Mouse (Mus musculus) intestine, embryonic 15.5 days (tissue): ENCODE data around the gene Sptbn4. TPM values are rescaled to one million over a fixed set of nuclear protein-coding genes. Genes with fewer than 3 reads are reported as not detected.

ENCODE experiments used
- ATAC-seq: fragments of 200-750 bp; cut with Nextera tagmentation; 2 replicates; pipeline ENCODE4 v1.8.0; 2017; ENCODE audit warnings: moderate TSS enrichment, moderate library complexity
- H3K27ac ChIP-seq: fragments of 300-500 bp; sonication (generic); 2 replicates; pipeline ENCODE4 v1.5.1; 2015; ENCODE audit warnings: mild to moderate bottlenecking, inconsistent platforms
- H3K27me3 ChIP-seq: fragments of 300-500 bp; sonication (generic); replicated peaks from 2 replicates; pipeline ENCODE4 v1.6.1; 2015; ENCODE audit warnings: inconsistent platforms
- H3K36me3 ChIP-seq: fragments of 300-500 bp; sonication (generic); 2 replicates; pipeline ENCODE4 v1.6.1; 2015; ENCODE audit warnings: inconsistent platforms
- H3K4me1 ChIP-seq: fragments of 300-500 bp; sonication (generic); replicated peaks from 2 replicates; pipeline ENCODE4 v1.6.1; 2015; ENCODE audit warnings: inconsistent platforms
- H3K4me2 ChIP-seq: fragments of 300-500 bp; sonication (generic); replicated peaks from 2 replicates; pipeline ENCODE4 v1.6.1; 2015; ENCODE audit warnings: mild to moderate bottlenecking, inconsistent platforms
- H3K4me3 ChIP-seq: fragments of 300-500 bp; sonication (generic); replicated peaks from 2 replicates; pipeline ENCODE4 v1.5.1; 2015; ENCODE audit warnings: inconsistent platforms
- H3K9ac ChIP-seq: fragments of 300-500 bp; sonication (generic); 2 replicates; pipeline ENCODE4 v1.6.1; 2015; ENCODE audit warnings: inconsistent platforms
- H3K9me3 ChIP-seq: fragments of 300-500 bp; sonication (generic); 2 replicates; pipeline ENCODE4 v1.6.1; 2016; ENCODE audit warnings: inconsistent platforms
- WGBS: fragments of 180-500 bp; shearing (Covaris S2); methylation state at CpG from one replicate; pipeline ENCODE4 v1.1.7; 2015; 5-methylcytosine and 5-hydroxymethylcytosine counted together
- polyA plus RNA-seq: library from polyadenylated mRNA; unstranded; fragments of >200 nt; fragmentation: Nextera tagmentation; extraction: Ambion mirVana; gene quantifications from 2 replicates; pipeline ENCODE4 v1.2.1, GENCODE M21; 2015

Sptbn4 gene
- polyA plus RNA-seq, 1 experiment from 2014 or later = 0.33 TPM

- no peak overlapping the region for H3K4me2 ChIP-seq
- H3K27ac ChIP-seq = no peak overlapping the region
- peaks cover 7% of the 10 kb centered on the region; the same call in 1 of the 2 replicates for H3K36me3 ChIP-seq
- no peaks in the 10 kb centered on the region for H3K9me3 ChIP-seq
- H3K4me3 ChIP-seq = no peak overlapping the region
- H3K27me3 ChIP-seq = peaks cover 25% of the 10 kb centered on the region
- H3K9ac ChIP-seq = no peak overlapping the region
- WGBS = 57% methylated on average over 20 of the region's 20 CpGs
- H3K4me1 ChIP-seq = peaks cover 25% of the 10 kb centered on the region
- no peak for ATAC-seq
These were observed 122.6 kb downstream of the Sptbn4 start for GRCm38 (mm10) chr7:27324928-27325327.

GRCm38 (mm10) chr7:27324161-27324560 is 123.3 kb downstream of the Sptbn4 start:
- WGBS = 95% methylated on average over 11 of the region's 11 CpGs
- peaks cover 7% of the 10 kb centered on the region; the same call in 1 of the 2 replicates for H3K36me3 ChIP-seq

GRCm38 (mm10) chr7:27323001-27323400 is 124.5 kb downstream of the Sptbn4 start:
- Histone ChIP-seq H3K36me3 (peaks cover 7% of the 10 kb centered on the region; the same call in 1 of the 2 replicates), H3K4me1 (peaks cover 12% of the 10 kb centered on the region), H3K27ac (no peak overlapping the region), H3K9ac (no peak overlapping the region), H3K9me3 (no peaks in the 10 kb centered on the region), H3K27me3 (peaks cover 20% of the 10 kb centered on the region), H3K4me2 (no peak overlapping the region), H3K4me3 (no peak overlapping the region)
- WGBS = 94% methylated on average over 5 of the region's 5 CpGs
- ATAC-seq = no peak

More at GRCm38 (mm10) chr7:27324161-27324560, 123.3 kb downstream of the Sptbn4 start:
- no peak overlapping the region for H3K4me2 ChIP-seq
- H3K27ac ChIP-seq = no peak overlapping the region
- peaks cover 17% of the 10 kb centered on the region for H3K4me1 ChIP-seq
- no peaks in the 10 kb centered on the region for H3K9me3 ChIP-seq
- no peak for ATAC-seq
- H3K4me3 ChIP-seq = no peak overlapping the region
- H3K9ac ChIP-seq = no peak overlapping the region
- H3K27me3 ChIP-seq = peaks cover 25% of the 10 kb centered on the region

- Histone ChIP-seq H3K27ac (no peak overlapping the region), H3K9ac (no peak overlapping the region), H3K4me3 (no peak overlapping the region), H3K36me3 (peaks cover 7% of the 10 kb centered on the region; the same call in 1 of the 2 replicates), H3K27me3 (peaks cover 15% of the 10 kb centered on the region), H3K4me1 (peaks cover 12% of the 10 kb centered on the region), H3K9me3 (no peaks in the 10 kb centered on the region), H3K4me2 (0 out of 2 replicates have a peak overlapping the region, but pooled peaks have one; percentile 9)
- WGBS = 32% methylated on average over 13 of the region's 13 CpGs
- ATAC-seq = no peak
These were observed 125.2 kb downstream of the Sptbn4 start for GRCm38 (mm10) chr7:27322291-27322690.

- 92% methylated on average over 22 of the region's 22 CpGs for WGBS
- ATAC-seq = no peak
- peaks cover 9% of the 10 kb centered on the region; the same call in 1 of the 2 replicates for H3K36me3 ChIP-seq
These were observed 128.1 kb downstream of the Sptbn4 start for GRCm38 (mm10) chr7:27319411-27319810.

GRCm38 (mm10) chr7:27315958-27316357 is 131.5 kb downstream of the Sptbn4 start:
- Histone ChIP-seq H3K9ac (no peak overlapping the region), H3K36me3 (peaks cover 11% of the 10 kb centered on the region; the same call in 1 of the 2 replicates), H3K27ac (no peak overlapping the region), H3K9me3 (no peaks in the 10 kb centered on the region), H3K4me1 (no peaks in the 10 kb centered on the region), H3K4me3 (no peak overlapping the region), H3K4me2 (no peak overlapping the region), H3K27me3 (no peaks in the 10 kb centered on the region)
- 56% methylated on average over 7 of the region's 7 CpGs for WGBS
- no peak for ATAC-seq

More at GRCm38 (mm10) chr7:27319411-27319810, 128.1 kb downstream of the Sptbn4 start:
- no peak overlapping the region for H3K4me3 ChIP-seq
- H3K4me2 ChIP-seq = no peak overlapping the region
- H3K9me3 ChIP-seq = no peaks in the 10 kb centered on the region
- H3K9ac ChIP-seq = no peak overlapping the region
- H3K4me1 ChIP-seq = no peaks in the 10 kb centered on the region
- no peaks in the 10 kb centered on the region for H3K27me3 ChIP-seq
- H3K27ac ChIP-seq = no peak overlapping the region

GRCm38 (mm10) chr7:27314393-27314792 is 133.1 kb downstream of the Sptbn4 start:
- no peak for ATAC-seq
- no peaks in the 10 kb centered on the region for H3K9me3 ChIP-seq
- WGBS = 85% methylated on average over 3 of the region's 3 CpGs
- H3K4me2 ChIP-seq = no peak overlapping the region
- H3K27ac ChIP-seq = no peak overlapping the region
- H3K27me3 ChIP-seq = no peaks in the 10 kb centered on the region
- H3K4me3 ChIP-seq = no peak overlapping the region
- H3K9ac ChIP-seq = no peak overlapping the region
- H3K36me3 ChIP-seq = peaks cover 11% of the 10 kb centered on the region
- H3K4me1 ChIP-seq = peaks cover 7% of the 10 kb centered on the region; the same call in 1 of the 2 replicates

GRCm38 (mm10) chr7:27311651-27312284 is 135.7 kb downstream of the Sptbn4 start:
- Histone ChIP-seq H3K4me2 (no peak overlapping the region), H3K4me3 (no peak overlapping the region), H3K9ac (no peak overlapping the region), H3K4me1 (peaks cover 7% of the 10 kb centered on the region; the same call in 1 of the 2 replicates), H3K9me3 (no peaks in the 10 kb centered on the region), H3K27me3 (no peaks in the 10 kb centered on the region), H3K27ac (no peak overlapping the region), H3K36me3 (peaks cover 11% of the 10 kb centered on the region)
- WGBS = 89% methylated on average over 12 of the region's 12 CpGs
- no peak for ATAC-seq

- Histone ChIP-seq H3K36me3 (peaks cover 11% of the 10 kb centered on the region), H3K27me3 (no peaks in the 10 kb centered on the region), H3K27ac (no peak overlapping the region), H3K4me1 (peaks cover 7% of the 10 kb centered on the region; the same call in 1 of the 2 replicates), H3K4me3 (no peak overlapping the region), H3K9ac (no peak overlapping the region), H3K9me3 (no peaks in the 10 kb centered on the region), H3K4me2 (no peak overlapping the region)
- no peak for ATAC-seq
- WGBS = 51% methylated on average over 8 of the region's 8 CpGs
These were observed 136.4 kb downstream of the Sptbn4 start for GRCm38 (mm10) chr7:27310996-27311535.

GRCm38 (mm10) chr7:27310306-27310705 is 137.2 kb downstream of the Sptbn4 start:
- Histone ChIP-seq H3K27ac (no peak overlapping the region), H3K27me3 (no peaks in the 10 kb centered on the region), H3K4me2 (peak overlapping the region; percentile 41), H3K36me3 (peaks cover 12% of the 10 kb centered on the region), H3K9ac (no peak overlapping the region; the same call in 1 of the 2 replicates), H3K9me3 (no peaks in the 10 kb centered on the region), H3K4me1 (peaks cover 7% of the 10 kb centered on the region; the same call in 1 of the 2 replicates), H3K4me3 (no peak overlapping the region)
- peak; percentile 34 for ATAC-seq
- WGBS = 14% methylated on average over 17 of the region's 17 CpGs

- Histone ChIP-seq H3K27ac (no peak overlapping the region), H3K4me3 (no peak overlapping the region)
These were observed 137.7 kb downstream of the Sptbn4 start for GRCm38 (mm10) chr7:27309832-27310231.

GRCm38 (mm10) chr7:27308821-27309549 is 138.5 kb downstream of the Sptbn4 start:
- 12% methylated on average over 28 of the region's 28 CpGs for WGBS
- H3K36me3 ChIP-seq = peaks cover 8% of the 10 kb centered on the region
- no peak overlapping the region for H3K9ac ChIP-seq
- H3K27me3 ChIP-seq = no peaks in the 10 kb centered on the region
- ATAC-seq = peak; percentile 80
- peak overlapping the region; percentile 63 for H3K4me2 ChIP-seq
- peak overlapping the region; percentile 30 for H3K4me3 ChIP-seq
- no peak overlapping the region for H3K27ac ChIP-seq
- no peaks in the 10 kb centered on the region for H3K9me3 ChIP-seq
- peaks cover 7% of the 10 kb centered on the region; the same call in 1 of the 2 replicates for H3K4me1 ChIP-seq

More at GRCm38 (mm10) chr7:27309832-27310231, 137.7 kb downstream of the Sptbn4 start:
- no peaks in the 10 kb centered on the region for H3K27me3 ChIP-seq
- H3K36me3 ChIP-seq = peaks cover 14% of the 10 kb centered on the region
- ATAC-seq = 0 out of 2 replicates have a peak, but pooled peaks have one; percentile 13
- WGBS = 76% methylated on average over 3 of the region's 3 CpGs
- no peaks in the 10 kb centered on the region for H3K9me3 ChIP-seq
- peak overlapping the region; percentile 41; the same call in 1 of the 2 replicates for H3K4me2 ChIP-seq
- no peak overlapping the region for H3K9ac ChIP-seq
- H3K4me1 ChIP-seq = peaks cover 7% of the 10 kb centered on the region; the same call in 1 of the 2 replicates
